Mouse (Mus musculus): ENCODE results near the gene Ndufb8. TPM values are rescaled to one million over a fixed set of nuclear protein-coding genes. Genes with fewer than 3 reads are reported as not detected.

The Ndufb8 gene
- total RNA-seq, 1 experiment from 2014 or later = 71.2 TPM

DNA sequence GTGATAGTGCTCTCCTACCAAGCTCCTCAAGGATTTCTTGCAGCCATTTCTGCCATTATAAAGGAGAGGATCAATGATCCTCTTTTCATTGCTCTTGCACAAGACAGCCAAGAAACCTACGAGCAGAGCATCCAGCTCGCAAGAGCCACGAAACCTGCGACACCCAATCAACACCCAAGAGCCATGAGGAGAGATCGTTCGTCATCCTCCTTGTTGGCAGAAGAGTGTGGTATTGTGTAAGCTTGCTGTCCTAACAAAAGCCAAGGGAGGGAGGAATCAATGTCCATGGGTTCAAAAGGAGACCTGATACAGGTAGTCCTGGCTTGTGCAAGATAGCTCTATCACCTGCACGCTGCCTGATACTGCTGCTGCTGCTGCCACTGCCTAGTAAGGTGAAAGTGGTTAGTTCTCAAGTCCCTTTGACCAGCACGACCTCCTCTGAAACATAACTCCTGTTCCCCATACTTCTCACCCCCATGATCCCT is 12.5 kb downstream of the Ndufb8 start:
- no peak for ATAC-seq (ENCODE audit: extremely low read depth, insufficient number of reproducible peaks, low FRiP score, poor library complexity, severe bottlenecking)

- ATAC-seq (ENCODE audit: extremely low read depth, insufficient number of reproducible peaks, low FRiP score, poor library complexity, severe bottlenecking) = no peak
Observed at GRCm38 (mm10) chr19:44537416-44537815, 17.8 kb downstream of the Ndufb8 start.

DNA sequence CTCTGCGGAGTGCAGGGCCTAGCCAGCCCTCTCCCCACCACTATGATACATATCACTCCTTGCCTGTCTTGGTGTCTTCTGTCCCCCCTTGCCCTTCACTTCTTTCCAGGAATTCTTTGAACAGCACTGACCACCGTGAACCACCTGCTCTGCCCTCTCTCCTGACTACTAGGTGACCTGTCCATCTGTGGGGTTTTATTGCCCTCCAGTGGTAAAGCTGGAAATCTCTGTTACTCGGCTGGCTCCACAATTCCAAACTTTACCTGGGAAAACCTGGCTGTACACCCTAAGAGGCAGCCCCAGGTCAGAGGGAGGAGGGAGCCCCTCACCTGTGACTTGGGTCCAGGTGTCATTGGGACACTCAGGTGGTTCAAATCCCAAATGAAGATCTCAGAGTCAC is 19.9 kb downstream of the Ndufb8 start:
- ATAC-seq (ENCODE audit: extremely low read depth, insufficient number of reproducible peaks, low FRiP score, poor library complexity, severe bottlenecking) = no peak

DNA sequence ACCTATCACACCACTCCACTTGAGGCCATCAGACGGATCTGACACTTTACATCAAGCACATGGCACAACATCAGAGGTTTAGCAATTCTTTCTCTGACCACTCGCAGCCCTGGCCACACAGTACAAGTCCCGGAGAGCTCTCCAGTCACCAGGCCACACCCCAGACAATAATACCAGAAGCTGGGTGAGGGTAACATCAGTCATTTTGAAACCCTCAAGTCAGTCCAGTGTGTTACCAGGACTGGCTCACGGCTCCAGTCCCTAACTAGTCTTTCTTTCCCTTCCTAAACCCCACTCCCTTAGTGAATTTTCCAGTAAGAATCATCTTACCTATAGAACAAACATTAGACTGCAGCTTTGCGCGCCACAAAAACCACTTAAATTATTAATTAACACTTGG is 25.2 kb downstream of the Ndufb8 start:
- ATAC-seq (ENCODE audit: extremely low read depth, insufficient number of reproducible peaks, low FRiP score, poor library complexity, severe bottlenecking) = no peak

- ATAC-seq (ENCODE audit: extremely low read depth, insufficient number of reproducible peaks, low FRiP score, poor library complexity, severe bottlenecking) = no peak
Observed at GRCm38 (mm10) chr19:44525551-44526205, 29.6 kb downstream of the Ndufb8 start.

GRCm38 (mm10) chr19:44519152-44519551 is 36.1 kb downstream of the Ndufb8 start:
- no peak for ATAC-seq (ENCODE audit: extremely low read depth, insufficient number of reproducible peaks, low FRiP score, poor library complexity, severe bottlenecking)

DNA sequence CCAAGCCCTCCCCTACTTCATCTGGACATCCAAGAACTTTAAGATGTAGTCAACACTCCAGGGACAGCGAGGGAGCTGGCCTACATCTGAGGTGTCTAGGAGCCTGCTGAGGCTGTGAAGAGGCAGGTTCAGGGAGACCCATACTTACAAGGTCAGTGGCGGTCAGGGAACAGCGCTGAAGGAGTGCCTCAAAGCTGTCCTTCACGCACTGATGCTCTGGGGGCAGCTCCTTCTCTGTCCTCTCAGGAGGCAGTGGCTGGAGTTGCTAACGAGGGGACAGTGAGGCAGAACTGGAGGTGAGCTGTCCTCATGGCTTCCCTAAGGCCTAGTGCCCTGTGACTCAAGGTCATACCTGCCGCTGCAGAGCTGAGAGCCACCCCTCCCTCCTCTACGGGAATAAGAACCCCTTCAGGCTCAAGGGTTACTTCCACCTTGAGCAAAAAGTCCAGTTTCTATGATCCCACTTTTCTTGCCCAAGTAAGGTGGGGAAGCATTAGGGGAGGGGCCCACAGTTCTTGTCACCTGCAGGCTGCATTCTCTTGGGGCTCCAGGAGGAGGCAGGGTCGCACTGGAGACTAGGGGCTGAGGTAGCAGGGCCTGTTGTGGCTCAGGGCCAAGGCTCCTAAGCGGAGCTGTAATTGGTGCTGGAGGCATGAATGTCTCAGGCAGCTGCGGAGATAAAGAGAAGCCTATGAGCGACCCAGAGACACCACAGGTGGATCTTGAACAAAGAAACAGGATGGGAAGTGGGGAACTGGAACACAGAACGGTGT is 37.1 kb downstream of the Ndufb8 start:
- ATAC-seq (ENCODE audit: extremely low read depth, insufficient number of reproducible peaks, low FRiP score, poor library complexity, severe bottlenecking) = no peak

GRCm38 (mm10) chr19:44515769-44516168 is 39.5 kb downstream of the Ndufb8 start:
- ATAC-seq (ENCODE audit: extremely low read depth, insufficient number of reproducible peaks, low FRiP score, poor library complexity, severe bottlenecking) = no peak

DNA sequence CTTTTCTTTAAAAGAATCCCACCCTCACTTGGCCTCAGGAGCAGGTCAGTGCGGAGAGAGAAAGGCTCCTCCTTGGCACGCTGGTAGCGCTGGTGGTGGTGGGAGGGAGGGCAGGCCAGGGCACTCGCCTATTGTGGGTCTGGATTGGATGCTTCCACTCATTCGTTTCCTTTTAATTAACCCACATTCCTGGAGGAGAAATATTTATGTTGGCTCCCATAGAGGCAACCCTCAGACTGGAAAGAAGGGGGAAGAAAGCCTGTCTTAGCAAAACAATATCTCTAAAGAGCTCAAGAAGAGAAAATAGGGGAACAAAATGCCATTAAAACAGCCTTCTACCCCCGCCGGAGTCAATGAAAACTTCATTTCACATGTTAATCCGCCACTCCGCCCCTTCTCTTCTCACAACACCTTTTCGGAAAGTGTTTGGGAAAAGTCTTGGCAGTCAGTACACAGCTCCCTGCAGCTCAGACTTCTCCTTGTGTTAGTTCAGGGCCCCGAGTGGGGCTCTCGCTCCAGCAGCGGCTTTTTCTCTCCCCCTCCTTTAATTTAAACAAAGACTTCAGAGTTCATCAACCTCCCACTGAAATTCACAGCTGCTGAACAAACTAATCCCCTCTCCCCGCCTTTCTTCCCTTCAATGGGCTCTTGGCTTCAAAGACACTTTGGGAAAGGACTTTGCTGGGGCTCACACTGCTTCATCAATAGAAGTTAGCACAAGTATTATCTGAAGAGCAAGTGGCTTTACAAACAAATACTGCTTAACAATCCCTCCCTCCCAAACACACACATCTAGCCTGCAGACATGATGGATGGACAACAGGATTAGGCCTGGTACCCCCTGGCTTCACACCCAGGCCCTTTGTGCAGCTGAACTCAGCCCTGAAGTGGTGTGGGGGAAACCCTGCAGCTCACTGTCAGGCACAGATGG is 40.5 kb downstream of the Ndufb8 start:
- ATAC-seq (ENCODE audit: extremely low read depth, insufficient number of reproducible peaks, low FRiP score, poor library complexity, severe bottlenecking) = no peak

- no peak for ATAC-seq (ENCODE audit: extremely low read depth, insufficient number of reproducible peaks, low FRiP score, poor library complexity, severe bottlenecking)
Observed at GRCm38 (mm10) chr19:44513921-44514482, 41.2 kb downstream of the Ndufb8 start.

DNA sequence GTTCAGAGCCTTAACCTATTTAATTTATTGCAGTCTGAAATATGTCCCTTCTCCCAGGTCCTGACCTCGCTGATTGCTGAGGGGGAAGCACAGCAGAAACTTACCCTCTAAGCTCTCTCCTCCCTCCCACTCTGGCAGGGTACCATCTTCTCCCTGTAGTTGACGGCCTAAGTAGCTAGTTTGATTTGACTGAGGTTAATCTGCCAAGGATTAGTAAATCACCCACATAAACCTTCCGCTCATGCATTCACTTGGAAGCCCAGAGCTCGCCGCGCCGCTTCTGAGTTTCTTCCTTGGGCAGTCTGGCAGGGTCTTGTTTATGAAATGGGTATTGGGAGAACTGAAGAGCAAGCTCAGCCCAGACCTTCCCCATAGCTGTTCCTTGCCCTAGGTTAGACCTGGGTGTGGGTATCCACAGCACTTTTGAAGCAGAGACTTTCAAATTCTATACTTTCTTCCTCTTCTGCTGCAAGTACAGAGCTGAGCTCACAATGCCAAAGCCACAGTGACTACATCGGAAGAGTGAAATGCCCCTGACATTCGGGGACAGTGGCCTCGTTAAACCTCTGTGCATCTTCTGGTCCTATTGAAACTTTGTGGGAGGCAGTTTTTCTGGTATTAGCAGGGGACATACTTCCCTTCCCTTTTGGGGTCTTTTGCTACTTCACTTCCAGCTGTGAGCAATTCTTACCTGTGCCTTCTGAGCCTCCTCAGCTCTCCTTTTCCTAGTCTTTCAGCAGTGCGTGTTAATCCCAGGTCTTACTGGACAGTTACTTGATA is 42.0 kb downstream of the Ndufb8 start:
- ATAC-seq (ENCODE audit: extremely low read depth, insufficient number of reproducible peaks, low FRiP score, poor library complexity, severe bottlenecking) = no peak

GRCm38 (mm10) chr19:44512601-44513000 is 42.6 kb downstream of the Ndufb8 start:
- no peak for ATAC-seq (ENCODE audit: extremely low read depth, insufficient number of reproducible peaks, low FRiP score, poor library complexity, severe bottlenecking)

GRCm38 (mm10) chr19:44511451-44512231 is 43.6 kb downstream of the Ndufb8 start:
- ATAC-seq (ENCODE audit: extremely low read depth, insufficient number of reproducible peaks, low FRiP score, poor library complexity, severe bottlenecking) = no peak

DNA sequence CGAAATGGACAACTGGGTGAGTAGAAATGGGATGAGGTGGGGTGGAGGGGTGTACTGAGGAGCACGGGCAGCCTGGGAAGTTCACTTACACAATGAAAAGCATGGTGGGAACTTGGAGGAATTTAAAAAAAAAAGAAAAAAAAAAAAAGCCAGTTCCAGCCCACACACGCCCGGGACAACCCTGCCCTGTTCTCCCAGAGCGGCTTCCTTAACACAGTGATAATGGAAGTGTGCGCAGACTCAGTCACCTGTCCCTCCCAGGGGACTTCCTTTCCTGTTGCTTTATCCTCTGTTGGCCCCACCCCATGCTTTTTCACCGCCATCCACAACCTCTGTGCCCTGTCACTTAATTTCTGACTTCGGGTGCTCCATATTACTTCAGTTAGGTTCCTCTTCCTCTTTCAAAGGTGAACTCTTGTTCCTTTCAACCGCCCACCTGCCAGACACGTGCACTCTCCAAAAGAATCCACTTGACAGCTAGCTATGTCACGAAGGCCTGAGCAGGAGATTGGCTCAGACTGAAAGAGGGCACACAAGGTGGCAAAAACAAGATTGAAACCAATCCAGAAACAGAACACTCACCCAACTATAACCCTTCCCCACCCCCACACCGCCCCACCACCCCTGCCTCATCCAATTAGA is 44.6 kb downstream of the Ndufb8 start:
- ATAC-seq (ENCODE audit: extremely low read depth, insufficient number of reproducible peaks, low FRiP score, poor library complexity, severe bottlenecking) = no peak

- ATAC-seq (ENCODE audit: extremely low read depth, insufficient number of reproducible peaks, low FRiP score, poor library complexity, severe bottlenecking) = no peak
Observed at GRCm38 (mm10) chr19:44502741-44503140, 52.5 kb downstream of the Ndufb8 start.

GRCm38 (mm10) chr19:44501925-44502324 is 53.3 kb downstream of the Ndufb8 start:
- no peak for ATAC-seq (ENCODE audit: extremely low read depth, insufficient number of reproducible peaks, low FRiP score, poor library complexity, severe bottlenecking)

- ATAC-seq (ENCODE audit: extremely low read depth, insufficient number of reproducible peaks, low FRiP score, poor library complexity, severe bottlenecking) = no peak
Observed at GRCm38 (mm10) chr19:44500240-44500639, 55.0 kb downstream of the Ndufb8 start.
